Mouse (Mus musculus): ENCODE data around the gene Pxt1. TPM values are rescaled to one million over a fixed set of nuclear protein-coding genes. Genes with fewer than 3 reads are reported as not detected.

The Pxt1 gene
- polyA plus RNA-seq, 1 experiment from 2014 or later: not detected

Other genes starting within 250 kb of the Pxt1 start
- 2.1 and 3.5 TPM in 2 replicates for gene AC170998.1, start 217.8 kb downstream of the Pxt1 start, polyA plus RNA-seq (2015; fragmentation: Nextera tagmentation; extraction: Ambion mirVana)
- gene Mapk13, start 174.5 kb downstream of the Pxt1 start, polyA plus RNA-seq (2015; fragmentation: Nextera tagmentation; extraction: Ambion mirVana): 0.72 and 1.1 TPM in 2 replicates
- 10.2 and 11.3 TPM in 2 replicates for gene Brpf3, start 142.8 kb downstream of the Pxt1 start, polyA plus RNA-seq (2015; fragmentation: Nextera tagmentation; extraction: Ambion mirVana)
- not detected in 2 replicates for gene Pnpla1, start 85.4 kb downstream of the Pxt1 start, polyA plus RNA-seq (2015; fragmentation: Nextera tagmentation; extraction: Ambion mirVana)
- gene 4930539E08Rik, start 28.5 kb downstream of the Pxt1 start, polyA plus RNA-seq (2015; fragmentation: Nextera tagmentation; extraction: Ambion mirVana): 0.15 and 0.25 TPM in 2 replicates
- 107 and 115 TPM in 2 replicates for gene Kctd20, start 8.1 kb upstream of the Pxt1 start, polyA plus RNA-seq (2015; fragmentation: Nextera tagmentation; extraction: Ambion mirVana)
- 128 and 136 TPM in 2 replicates for gene Stk38, start 64.2 kb upstream of the Pxt1 start, polyA plus RNA-seq (2015; fragmentation: Nextera tagmentation; extraction: Ambion mirVana)
- gene Srsf3, start 88.8 kb upstream of the Pxt1 start, polyA plus RNA-seq (2015; fragmentation: Nextera tagmentation; extraction: Ambion mirVana): 751 and 753 TPM in 2 replicates
- 29.3 and 38.6 TPM in 2 replicates for gene Cdkn1a, start 147.1 kb upstream of the Pxt1 start, polyA plus RNA-seq (2015; fragmentation: Nextera tagmentation; extraction: Ambion mirVana)
- 0.18 TPM in 1 of 2 replicates, not detected in the other for gene Rab44, start 170.3 kb upstream of the Pxt1 start, polyA plus RNA-seq (2015; fragmentation: Nextera tagmentation; extraction: Ambion mirVana)

Measured in forebrain, embryonic 13.5 days (tissue).